Mouse (Mus musculus) midbrain, embryonic 10.5 days (tissue): ENCODE results near the gene Tmigd3. TPM values are rescaled to one million over a fixed set of nuclear protein-coding genes. Genes with fewer than 3 reads are reported as not detected.

Experiments
- DNase-seq: peaks from one replicate; pipeline ENCODE4 v3.0.0-alpha.2; 2017; ENCODE audit warnings: low spot score
- H3K27ac ChIP-seq: fragments of 300-500 bp; sonication (generic); replicated peaks from 2 replicates; pipeline ENCODE4 v1.5.1; 2016; ENCODE audit warnings: mild to moderate bottlenecking
- H3K27me3 ChIP-seq: fragments of 300-500 bp; sonication (generic); 2 replicates; pipeline ENCODE4 v1.6.1; 2016; ENCODE audit warnings: low read depth, mild to moderate bottlenecking; ENCODE audit not compliant: poor library complexity, severe bottlenecking
- H3K36me3 ChIP-seq: fragments of 300-500 bp; sonication (generic); 2 replicates; pipeline ENCODE4 v1.6.1; 2016; ENCODE audit warnings: mild to moderate bottlenecking, moderate library complexity
- H3K4me1 ChIP-seq: fragments of 300-500 bp; sonication (generic); 2 replicates; pipeline ENCODE4 v1.6.1; 2016
- H3K4me3 ChIP-seq: fragments of 300-500 bp; sonication (generic); 2 replicates; pipeline ENCODE4 v1.5.1; 2016; ENCODE audit warnings: mild to moderate bottlenecking, moderate library complexity
- H3K9me3 ChIP-seq: fragments of 300-500 bp; sonication (generic); replicated peaks from 2 replicates; pipeline ENCODE4 v1.6.1; 2016; ENCODE audit warnings: mild to moderate bottlenecking
- WGBS: fragments of 180-500 bp; shearing (Covaris S2); methylation state at CpG from one replicate; pipeline ENCODE4 v1.1.7; 2016; 5-methylcytosine and 5-hydroxymethylcytosine counted together
- polyA plus RNA-seq: library from polyadenylated mRNA; unstranded; fragments of >200 nt; fragmentation: Nextera tagmentation; extraction: Ambion mirVana; gene quantifications from 2 replicates; pipeline ENCODE4 v1.2.1, GENCODE M21; 2016

The Tmigd3 gene
- polyA plus RNA-seq, 1 experiment from 2014 or later, result not detected

- Histone ChIP-seq H3K4me3 (no peak within 1 kb of the TSS), H3K27me3 (no peaks in the 10 kb centered on the region), H3K36me3 (peaks cover 5% of the 10 kb centered on the region), H3K4me1 (no peaks in the 10 kb centered on the region), H3K9me3 (no peaks in the 10 kb centered on the region), H3K27ac (no peak within 1 kb of the TSS)
- no peak for DNase-seq
- WGBS, result 89% methylated on average over 8 of the region's 8 CpGs
Observed at GRCm38 (mm10) chr3:105932240-105933071, 61.8 kb downstream of the Tmigd3 start, which contains the start of gene I830077J02Rik. TSS of gene I830077J02Rik (minus strand) at chr3:105932664.

- H3K4me1 ChIP-seq, result no peaks in the 10 kb centered on the region
- no peak overlapping the region for H3K4me3 ChIP-seq
- peaks cover 11% of the 10 kb centered on the region for H3K36me3 ChIP-seq
- WGBS, result 92% methylated on average over 6 of the region's 6 CpGs
- no peak for DNase-seq
- H3K27me3 ChIP-seq, result no peaks in the 10 kb centered on the region
- no peak overlapping the region for H3K27ac ChIP-seq
- H3K9me3 ChIP-seq, result no peaks in the 10 kb centered on the region
Observed at GRCm38 (mm10) chr3:105933926-105934325, 63.2 kb downstream of the Tmigd3 start.

- no peak for DNase-seq
Observed at GRCm38 (mm10) chr3:105935033-105935432, 64.3 kb downstream of the Tmigd3 start.

GRCm38 (mm10) chr3:105936111-105936510 is 65.4 kb downstream of the Tmigd3 start:
- H3K4me1 ChIP-seq, result no peaks in the 10 kb centered on the region
- H3K27ac ChIP-seq, result no peak overlapping the region
- 91% methylated on average over 4 of the region's 4 CpGs for WGBS
- H3K27me3 ChIP-seq, result no peaks in the 10 kb centered on the region
- DNase-seq, result no peak
- H3K36me3 ChIP-seq, result peaks cover 26% of the 10 kb centered on the region
- no peak overlapping the region for H3K4me3 ChIP-seq
- H3K9me3 ChIP-seq, result no peaks in the 10 kb centered on the region

More at GRCm38 (mm10) chr3:105935033-105935432, 64.3 kb downstream of the Tmigd3 start:
- Histone ChIP-seq H3K4me3 (no peak overlapping the region), H3K9me3 (no peaks in the 10 kb centered on the region), H3K27ac (no peak overlapping the region), H3K36me3 (peaks cover 16% of the 10 kb centered on the region), H3K4me1 (no peaks in the 10 kb centered on the region), H3K27me3 (no peaks in the 10 kb centered on the region)
- WGBS, result 95% methylated on average over 5 of the region's 5 CpGs

GRCm38 (mm10) chr3:105951348-105951747 is 80.6 kb downstream of the Tmigd3 start:
- 92% methylated on average over 7 of the region's 7 CpGs for whole genome bisulfite sequencing
- H3K36me3 ChIP-seq, result peaks cover 100% of the 10 kb centered on the region
- no peak overlapping the region for H3K4me3 ChIP-seq

GRCm38 (mm10) chr3:105957235-105957634 is 86.5 kb downstream of the Tmigd3 start:
- 90% methylated on average over 1 of the region's 1 CpGs for WGBS
- Histone ChIP-seq H3K4me1 (peaks cover 26% of the 10 kb centered on the region), H3K9me3 (no peaks in the 10 kb centered on the region), H3K36me3 (peaks cover 70% of the 10 kb centered on the region), H3K27ac (no peak overlapping the region), H3K27me3 (no peaks in the 10 kb centered on the region), H3K4me3 (0 out of 2 replicates have a peak overlapping the region, but pooled peaks have one; percentile 66)
- DNase-seq, result no peak

More at GRCm38 (mm10) chr3:105951348-105951747, 80.6 kb downstream of the Tmigd3 start:
- no peaks in the 10 kb centered on the region for H3K4me1 ChIP-seq
- H3K9me3 ChIP-seq, result no peaks in the 10 kb centered on the region
- DNase-seq, result no peak
- no peak overlapping the region for H3K27ac ChIP-seq
- H3K27me3 ChIP-seq, result no peaks in the 10 kb centered on the region

- H3K27me3 ChIP-seq, result no peaks in the 10 kb centered on the region
- no peak for DNase-seq
- WGBS, result 52% methylated on average over 5 of the region's 5 CpGs
- peaks cover 70% of the 10 kb centered on the region for H3K36me3 ChIP-seq
- H3K27ac ChIP-seq, result peak overlapping the region; percentile 90
- peaks cover 26% of the 10 kb centered on the region for H3K4me1 ChIP-seq
- H3K4me3 ChIP-seq, result peak overlapping the region; percentile 66
- H3K9me3 ChIP-seq, result no peaks in the 10 kb centered on the region
Observed at GRCm38 (mm10) chr3:105958204-105958603, 87.5 kb downstream of the Tmigd3 start.

- Histone ChIP-seq H3K9me3 (no peaks in the 10 kb centered on the region), H3K4me3 (peak within 1 kb of the TSS; percentile 66), H3K27me3 (no peaks in the 10 kb centered on the region), H3K4me1 (peaks cover 26% of the 10 kb centered on the region), H3K27ac (peak within 1 kb of the TSS; percentile 90), H3K36me3 (peaks cover 70% of the 10 kb centered on the region)
- WGBS, result under 1% methylated on average over 52 of the region's 52 CpGs
- peak; percentile 99 for DNase-seq
Observed at GRCm38 (mm10) chr3:105958974-105959580, 88.4 kb downstream of the Tmigd3 start, which contains the start of gene Wdr77. TSS of gene Wdr77 (plus strand) at chr3:105959369.

- no peaks in the 10 kb centered on the region for H3K9me3 ChIP-seq
- under 1% methylated on average over 26 of the region's 26 CpGs for WGBS
- no peaks in the 10 kb centered on the region for H3K27me3 ChIP-seq
- DNase-seq, result no peak
- H3K4me1 ChIP-seq, result peaks cover 26% of the 10 kb centered on the region
- H3K4me3 ChIP-seq, result peak overlapping the region; percentile 66
- peak overlapping the region; percentile 90 for H3K27ac ChIP-seq
- H3K36me3 ChIP-seq, result peaks cover 70% of the 10 kb centered on the region
Observed at GRCm38 (mm10) chr3:105959585-105959984, 88.9 kb downstream of the Tmigd3 start.

GRCm38 (mm10) chr3:105959999-105960398 is 89.3 kb downstream of the Tmigd3 start, which contains the start of gene Atp5f1:
TSS of gene Atp5f1 (minus strand) at chr3:105960099.
- 5% methylated on average over 6 of the region's 6 CpGs for WGBS
- DNase-seq, result no peak
- Histone ChIP-seq H3K36me3 (peaks cover 70% of the 10 kb centered on the region), H3K4me1 (peaks cover 26% of the 10 kb centered on the region), H3K9me3 (no peaks in the 10 kb centered on the region), H3K27me3 (no peaks in the 10 kb centered on the region), H3K4me3 (peak within 1 kb of the TSS; percentile 66), H3K27ac (peak within 1 kb of the TSS; percentile 90)

- peaks cover 70% of the 10 kb centered on the region for H3K36me3 ChIP-seq
- H3K27me3 ChIP-seq, result no peaks in the 10 kb centered on the region
- peaks cover 26% of the 10 kb centered on the region for H3K4me1 ChIP-seq
- H3K27ac ChIP-seq, result no peak overlapping the region
- no peaks in the 10 kb centered on the region for H3K9me3 ChIP-seq
- WGBS, result 95% methylated on average over 2 of the region's 2 CpGs
- no peak for DNase-seq
- H3K4me3 ChIP-seq, result peak overlapping the region; percentile 66
Observed at GRCm38 (mm10) chr3:105960700-105961099, 90.0 kb downstream of the Tmigd3 start.

GRCm38 (mm10) chr3:105971831-105972446 is 101.2 kb downstream of the Tmigd3 start:
- no peaks in the 10 kb centered on the region for H3K4me1 ChIP-seq
- H3K9me3 ChIP-seq, result no peaks in the 10 kb centered on the region
- WGBS, result 84% methylated on average over 5 of the region's 5 CpGs
- DNase-seq, result no peak
- peaks cover 42% of the 10 kb centered on the region for H3K36me3 ChIP-seq
- H3K27ac ChIP-seq, result no peak overlapping the region
- no peaks in the 10 kb centered on the region for H3K27me3 ChIP-seq
- H3K4me3 ChIP-seq, result no peak overlapping the region
